Mouse (Mus musculus) heart, adult 2 months (tissue): ENCODE measurements at regions not wholly inside any gene's neighbourhood (a gene's known extent, or its start where the extent isn't known, plus 50 kb on each side); places are given as distances from the start of the nearest gene placed in this dataset.
A peak's percentile ranks its signal among the peaks of the same experiment; 100 is the strongest.

Source experiments
- DNase-seq, 2 experiments: peaks; one replicate each; pipeline ENCODE4 v3.0.0; 2021
- H3K27ac ChIP-seq: fragments of 200-600 bp; 2 replicates; pipeline ENCODE4 v1.8.1; 2022
- H3K27me3 ChIP-seq: fragments of 200-500 bp; 2 replicates; pipeline ENCODE4 v1.6.1; 2012; ENCODE audit warnings: mild to moderate bottlenecking, low read length, inconsistent platforms, mixed read lengths; ENCODE audit not compliant: control insufficient read depth, insufficient read depth
- H3K36me3 ChIP-seq: fragments of 200-500 bp; 2 replicates; pipeline ENCODE4 v1.6.1; 2012; ENCODE audit warnings: low read length, inconsistent platforms; ENCODE audit not compliant: control insufficient read depth, insufficient read depth
- H3K4me1 ChIP-seq: fragments of 200-500 bp; 2 replicates; pipeline ENCODE4 v1.6.1; 2011; ENCODE audit warnings: low read length; ENCODE audit not compliant: control insufficient read depth, insufficient read depth
- H3K4me3 ChIP-seq: fragments of 200-600 bp; 2 replicates; pipeline ENCODE4 v1.8.1; 2022
- H3K79me2 ChIP-seq: fragments of 200-500 bp; replicated peaks from 2 replicates; pipeline ENCODE4 v1.6.1; 2012; ENCODE audit warnings: mild to moderate bottlenecking, inconsistent platforms, low read length, moderate library complexity, mixed read lengths; ENCODE audit not compliant: control insufficient read depth, insufficient read depth
- H3K9ac ChIP-seq: fragments of 200-500 bp; 2 replicates; pipeline ENCODE4 v1.6.1; 2012; ENCODE audit warnings: low read depth, mild to moderate bottlenecking, control low read depth, inconsistent platforms, low read length, mixed read lengths
- CTCF ChIP-seq: fragments of 200-600 bp; IDR thresholded peaks from 2 replicates; pipeline ENCODE4 v1.8.1; 2022; ENCODE audit warnings: antibody characterized with exemption, mild to moderate bottlenecking, moderate library complexity
- EP300 ChIP-seq: fragments of 200-500 bp; IDR thresholded peaks from 2 replicates; pipeline ENCODE4 v1.6.1; 2011; ENCODE audit warnings: low read depth, low read length, control low read depth; ENCODE audit not compliant: insufficient read depth
- POLR2A ChIP-seq: fragments of 200-500 bp; IDR thresholded peaks from 2 replicates; pipeline ENCODE4 v1.6.1; 2011; ENCODE audit warnings: mild to moderate bottlenecking, low read depth, low read length, control low read depth; ENCODE audit not compliant: insufficient read depth
- WGBS: fragments of 180-500 bp; shearing (Covaris S2); methylation state at CpG from one replicate; pipeline ENCODE4 v1.1.7; 2018; 5-methylcytosine and 5-hydroxymethylcytosine counted together
- intact Hi-C: fragments of 180-260 bp; cut with DNase I; formaldehyde crosslinking; loops from one replicate; pipeline ENCODE4 v1.15.1; 2025

- Histone ChIP-seq H3K36me3 (no peaks in the 10 kb centered on the region), H3K27ac (peak overlapping the region; percentile 82), H3K27me3 (no peaks in the 10 kb centered on the region), H3K4me1 (peaks cover 6% of the 10 kb centered on the region; the same call in 1 of the 2 replicates), H3K79me2 (no peaks in the 10 kb centered on the region), H3K9ac (no peak overlapping the region), H3K4me3 (no peak overlapping the region)
- intact Hi-C loops: no loop called here
- TF ChIP-seq EP300 (peak; percentile 80), POLR2A (no peak)
- DNase-seq: peak in 1 of 2 experiments; percentile 73
- WGBS: 39% methylated on average over 6 of the region's 6 CpGs
These were observed 148.8 kb upstream of the Rreb1 start for GRCm38 (mm10) chr13:37629271-37629899.

- Histone ChIP-seq H3K27ac (no peak overlapping the region), H3K4me3 (no peak overlapping the region), H3K4me1 (peaks cover 6% of the 10 kb centered on the region; the same call in 1 of the 2 replicates), H3K27me3 (no peaks in the 10 kb centered on the region), H3K9ac (no peak overlapping the region), H3K79me2 (no peaks in the 10 kb centered on the region), H3K36me3 (no peaks in the 10 kb centered on the region)
- no peak for DNase-seq
- intact Hi-C loops: no loop called here
- TF ChIP-seq CTCF: no peak
- TF ChIP-seq EP300: no peak
- TF ChIP-seq POLR2A: no peak
- 93% methylated on average over 5 of the region's 5 CpGs for WGBS
These were observed 145.3 kb upstream of the Rreb1 start for GRCm38 (mm10) chr13:37632835-37633440.

DNA sequence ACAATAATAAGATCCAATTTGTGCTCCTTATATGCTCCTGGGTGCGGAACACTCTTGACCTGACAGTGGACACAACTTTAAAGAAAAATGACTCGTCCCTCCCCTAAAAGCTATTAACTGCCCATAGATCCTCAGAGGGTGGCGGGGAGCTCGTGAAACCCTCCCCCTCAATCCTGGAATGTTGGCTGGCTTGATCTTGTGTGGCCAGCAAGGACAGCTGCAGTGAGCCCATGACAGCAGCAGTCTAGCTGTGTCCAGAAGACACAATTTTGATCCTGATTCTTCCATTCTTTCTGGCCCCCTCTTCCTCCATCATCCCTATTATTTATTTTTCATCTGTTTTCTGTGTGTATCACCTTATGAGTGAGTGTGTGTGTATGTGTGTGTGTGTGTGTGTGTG, 141.8 kb upstream of the Rreb1 start:
- Histone ChIP-seq H3K4me1 (peaks cover 2% of the 10 kb centered on the region; the same call in 1 of the 2 replicates), H3K36me3 (no peaks in the 10 kb centered on the region), H3K27me3 (no peaks in the 10 kb centered on the region), H3K79me2 (no peaks in the 10 kb centered on the region), H3K4me3 (no peak overlapping the region), H3K9ac (no peak overlapping the region), H3K27ac (no peak overlapping the region)
- DNase-seq: no peak
- intact Hi-C loops: no loop called here
- no peak for TF ChIP-seq CTCF
- TF ChIP-seq POLR2A: no peak
- no peak for TF ChIP-seq EP300
- WGBS: 79% methylated on average over 4 of the region's 4 CpGs

DNA sequence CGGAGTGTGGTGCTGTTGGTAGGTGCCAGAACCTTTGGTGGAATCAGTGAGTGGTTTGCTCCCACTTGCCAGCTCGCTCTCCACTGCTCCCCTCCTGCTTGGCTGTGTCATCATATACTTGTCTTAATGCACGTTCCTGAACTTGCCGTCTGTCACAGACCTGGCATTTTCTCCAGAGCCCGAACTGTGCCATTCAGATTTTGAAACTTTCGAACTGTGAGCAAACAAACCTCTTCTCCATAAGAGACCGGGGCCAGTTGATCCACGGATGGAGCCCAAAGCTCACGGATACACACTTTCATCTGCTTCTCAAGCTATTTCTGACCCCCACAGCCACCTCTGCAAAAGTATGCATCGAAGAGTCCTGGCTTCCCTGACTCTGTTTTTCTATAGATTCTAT, 141.0 kb upstream of the Rreb1 start:
- no peak for TF ChIP-seq EP300
- no peak for TF ChIP-seq CTCF
- Histone ChIP-seq H3K27me3 (no peaks in the 10 kb centered on the region), H3K9ac (no peak overlapping the region), H3K36me3 (no peaks in the 10 kb centered on the region), H3K27ac (no peak overlapping the region), H3K79me2 (no peaks in the 10 kb centered on the region), H3K4me3 (no peak overlapping the region), H3K4me1 (peaks cover 2% of the 10 kb centered on the region; the same call in 1 of the 2 replicates)
- intact Hi-C loops: no loop called here
- 91% methylated on average over 10 of the region's 10 CpGs for WGBS
- DNase-seq: no peak

DNA sequence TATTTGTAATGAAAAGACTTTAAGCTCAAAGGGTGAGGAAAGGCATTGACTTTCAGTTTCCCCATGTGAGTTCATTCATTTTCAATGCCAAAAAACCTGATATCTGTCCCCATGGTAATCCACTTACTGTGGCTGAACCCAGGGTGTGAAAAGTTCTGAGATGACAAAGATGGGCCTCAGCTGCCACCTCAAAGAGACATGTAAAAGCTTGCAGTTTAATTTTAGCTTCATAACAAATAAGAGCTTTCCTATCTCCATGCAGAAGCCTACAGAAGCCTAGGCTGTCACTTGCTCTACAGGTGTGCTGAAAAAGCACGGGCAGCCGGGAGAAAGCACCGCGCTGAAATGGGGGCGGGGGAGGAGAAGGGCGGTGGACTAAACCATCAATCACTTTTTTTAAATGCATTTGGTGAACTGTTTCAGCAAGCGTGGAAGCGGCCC, 140.1 kb upstream of the Rreb1 start:
- Histone ChIP-seq H3K4me1 (peaks cover 2% of the 10 kb centered on the region; the same call in 1 of the 2 replicates), H3K79me2 (no peaks in the 10 kb centered on the region), H3K4me3 (no peak overlapping the region), H3K36me3 (no peaks in the 10 kb centered on the region), H3K27ac (no peak overlapping the region), H3K9ac (no peak overlapping the region), H3K27me3 (no peaks in the 10 kb centered on the region)
- TF ChIP-seq CTCF: no peak
- 48% methylated on average over 8 of the region's 8 CpGs for WGBS
- intact Hi-C loops: no loop called here
- no peak for DNase-seq

DNA sequence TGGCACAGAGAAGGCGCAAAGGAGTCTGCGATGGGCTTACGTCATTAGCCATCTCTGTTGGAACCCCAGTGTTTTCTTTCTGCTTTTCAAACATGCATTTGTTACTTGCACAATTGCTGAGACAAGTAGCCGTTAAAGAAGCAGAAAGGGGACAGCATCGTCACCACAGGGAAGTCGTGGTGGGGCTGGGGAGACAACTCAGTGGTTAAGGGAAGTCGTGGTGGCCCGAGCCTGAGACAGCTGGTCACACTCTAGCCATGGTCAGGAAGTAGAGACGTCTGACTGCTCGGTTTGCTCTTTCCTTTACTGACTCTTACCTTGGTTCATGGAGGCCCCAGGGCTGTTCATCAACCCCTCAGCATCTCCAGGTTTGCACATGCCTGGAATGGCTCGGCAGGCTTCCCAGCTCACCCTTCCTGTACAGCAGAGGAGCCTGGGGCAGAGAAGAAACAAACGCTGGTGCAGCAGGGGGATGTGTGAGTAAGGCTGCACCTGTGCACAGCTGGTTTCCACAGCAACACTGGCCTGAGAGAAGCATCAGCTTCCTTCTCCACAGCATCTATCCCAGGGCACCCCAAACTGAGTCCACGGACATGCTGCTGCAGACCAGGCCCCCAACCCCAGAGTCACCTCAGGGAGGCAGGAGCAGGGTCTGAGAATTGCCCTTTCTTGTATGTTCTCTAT, 135.6 kb upstream of the Rreb1 start:
- intact Hi-C loops: no loop called here
- Histone ChIP-seq H3K4me1 (peaks cover 2% of the 10 kb centered on the region; the same call in 1 of the 2 replicates), H3K27me3 (no peaks in the 10 kb centered on the region), H3K4me3 (no peak overlapping the region), H3K27ac (no peak overlapping the region), H3K9ac (no peak overlapping the region), H3K79me2 (no peaks in the 10 kb centered on the region), H3K36me3 (no peaks in the 10 kb centered on the region)
- peak in 1 of 2 experiments; percentile 27 for DNase-seq
- TF ChIP-seq POLR2A: no peak
- WGBS: 62% methylated on average over 13 of the region's 13 CpGs
